Mouse (Mus musculus): ENCODE measurements around the gene Tex14. TPM values are rescaled to one million over a fixed set of nuclear protein-coding genes. Genes with fewer than 3 reads are reported as not detected.
"Not testable (repeated sequence)": the region's sequence is repeated elsewhere in the genome, so short reads cannot be mapped to it uniquely, and the experiment has no call there.

Gene Tex14
- polyA plus RNA-seq, 2 experiments = 0.06 TPM; not detected in 1

DNA sequence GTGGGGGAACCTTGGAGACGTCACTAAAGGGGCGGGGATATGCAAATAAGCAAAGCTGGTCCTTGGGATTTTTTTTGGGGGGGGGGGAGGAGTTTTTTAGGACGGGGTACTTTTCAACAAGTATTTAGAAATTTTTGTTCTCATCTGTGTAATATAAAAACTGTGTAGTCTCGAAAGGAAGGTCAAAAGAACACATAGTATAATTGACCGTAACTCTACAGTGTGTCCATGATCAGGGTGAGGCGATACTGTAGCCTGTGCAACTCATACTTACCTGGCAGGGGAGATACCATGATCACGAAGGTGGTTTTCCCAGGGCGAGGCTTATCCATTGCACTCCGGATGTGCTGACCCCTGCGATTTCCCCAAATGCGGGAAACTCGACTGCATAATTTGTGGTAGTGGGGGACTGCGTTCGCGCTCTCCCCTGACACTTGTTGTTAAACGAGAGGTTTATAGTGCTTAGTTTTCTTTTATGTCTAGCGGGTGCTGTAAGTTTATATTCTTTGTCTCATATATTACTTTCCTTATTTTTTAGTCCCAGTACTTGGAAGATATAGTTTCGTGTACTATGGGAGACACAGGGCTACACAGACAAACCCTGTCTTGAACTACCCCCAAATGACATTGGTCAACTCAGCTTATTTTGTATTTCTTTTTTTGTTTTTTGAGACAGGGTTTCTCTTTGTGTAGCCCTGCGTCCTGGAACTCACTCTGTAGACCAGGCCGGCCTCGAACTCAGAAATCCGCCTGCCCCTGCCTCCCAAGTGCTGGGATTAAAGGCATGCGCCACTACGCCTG is 21.8 kb downstream of the Tex14 start:
- Histone ChIP-seq H3K27ac (peak overlapping the region; percentile 78), H3K4me2 (ENCODE audit: low read depth) (peak overlapping the region; percentile 45), H3K9ac (replicated peaks) (peak overlapping the region; percentile 31), H3K4me3 (ENCODE audit: insufficient read depth in 1 of 2, low read depth in 2 of 2, low read length in 2 of 2) (peak overlapping the region; percentile 42 to 59), H3K4me1 (replicated peaks; ENCODE audit: control insufficient read depth in 2 of 2, insufficient read depth in 2 of 2, low read length in 1 of 2) (peaks cover 13 to 14% of the 10 kb centered on the region in 2 experiments)
- peak; percentile 81 for ATAC-seq (ENCODE audit: insufficient read depth)
- DNase-seq (ENCODE audit: low read depth in 3 of 3, low spot score in 3 of 3) = peak; percentile 83 to 85 (median 85)
- not testable (repeated sequence) for H3K27me3 ChIP-seq (ENCODE audit: control insufficient read depth, insufficient read depth, low read length); H3K9me3 ChIP-seq (ENCODE audit: control insufficient read depth, low read length); H3K36me3 ChIP-seq (replicated peaks; ENCODE audit: control insufficient read depth, insufficient read depth, low read depth)
- TF ChIP-seq EP300 (IDR thresholded peaks at IDR 0.05; ENCODE audit: low read depth) = peak; percentile 77
- WGBS (ENCODE audit: insufficient replicate concordance) = under 1% methylated on average over 24 of the region's 24 CpGs

DNA sequence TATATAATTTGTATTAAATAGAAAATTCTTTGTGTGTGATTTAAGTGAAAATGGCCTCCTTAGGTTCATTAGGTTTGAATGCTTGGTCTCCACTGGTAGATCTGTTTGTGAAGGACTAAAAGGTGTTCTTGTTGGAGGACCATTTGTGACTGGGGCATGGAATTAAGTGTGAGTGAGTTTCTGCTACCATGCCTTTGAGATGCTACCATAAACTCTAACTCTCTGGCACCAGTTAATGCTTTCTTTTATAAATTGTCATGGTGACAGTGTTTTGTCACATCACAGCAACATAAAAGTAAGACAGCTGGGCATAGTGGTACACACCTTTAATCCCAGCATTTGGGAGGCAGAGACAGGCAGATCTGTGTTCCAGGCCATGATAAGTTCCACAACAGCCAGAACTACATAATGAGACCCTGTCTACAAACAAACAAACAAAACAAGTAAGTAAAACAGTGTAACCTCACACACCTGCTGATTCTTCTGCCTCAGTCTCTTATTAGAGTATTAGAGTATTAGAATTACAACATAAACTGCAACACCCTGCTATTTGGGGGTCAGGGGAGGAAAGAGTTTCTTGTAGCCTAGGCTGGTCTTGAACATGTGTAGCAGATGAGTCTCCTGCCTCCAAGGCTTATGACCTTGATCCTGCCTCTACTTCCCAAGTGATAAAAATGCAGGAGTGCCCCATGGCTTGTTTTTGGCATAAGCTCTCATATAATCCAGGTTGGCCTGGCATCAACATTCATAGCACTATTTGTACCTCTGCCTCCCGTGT is 22.6 kb downstream of the Tex14 start:
- H3K4me2 ChIP-seq (ENCODE audit: low read depth) = no peak overlapping the region
- TF ChIP-seq EP300 (IDR thresholded peaks at IDR 0.05; ENCODE audit: low read depth) (no peak), CTCF (IDR thresholded peaks at IDR 0.05; ENCODE audit: low read depth) (no peak)
- 22% methylated on average over 1 of the region's 1 CpGs for WGBS (ENCODE audit: insufficient replicate concordance)
- H3K4me1 ChIP-seq (replicated peaks; ENCODE audit: control insufficient read depth in 2 of 2, insufficient read depth in 2 of 2, low read length in 1 of 2) = peaks cover 8% of the 10 kb centered on the region in 2 experiments
- peak in 1 of 3 experiments; percentile 49 for DNase-seq (ENCODE audit: low read depth in 3 of 3, low spot score in 3 of 3)
- H3K9me3 ChIP-seq (ENCODE audit: control insufficient read depth, low read length) = no peaks in the 10 kb centered on the region
- H3K9ac ChIP-seq (replicated peaks) = no peak overlapping the region; the same call in 1 of the 2 replicates
- no peak overlapping the region for H3K4me3 ChIP-seq (ENCODE audit: insufficient read depth in 1 of 2, low read depth in 2 of 2, low read length in 2 of 2)
- no peaks in the 10 kb centered on the region for H3K27me3 ChIP-seq (ENCODE audit: control insufficient read depth, insufficient read depth, low read length)
- H3K36me3 ChIP-seq (replicated peaks; ENCODE audit: control insufficient read depth, insufficient read depth, low read depth) = no peaks in the 10 kb centered on the region
- no peak for ATAC-seq (ENCODE audit: insufficient read depth)
- peak overlapping the region; percentile 78 for H3K27ac ChIP-seq

DNA sequence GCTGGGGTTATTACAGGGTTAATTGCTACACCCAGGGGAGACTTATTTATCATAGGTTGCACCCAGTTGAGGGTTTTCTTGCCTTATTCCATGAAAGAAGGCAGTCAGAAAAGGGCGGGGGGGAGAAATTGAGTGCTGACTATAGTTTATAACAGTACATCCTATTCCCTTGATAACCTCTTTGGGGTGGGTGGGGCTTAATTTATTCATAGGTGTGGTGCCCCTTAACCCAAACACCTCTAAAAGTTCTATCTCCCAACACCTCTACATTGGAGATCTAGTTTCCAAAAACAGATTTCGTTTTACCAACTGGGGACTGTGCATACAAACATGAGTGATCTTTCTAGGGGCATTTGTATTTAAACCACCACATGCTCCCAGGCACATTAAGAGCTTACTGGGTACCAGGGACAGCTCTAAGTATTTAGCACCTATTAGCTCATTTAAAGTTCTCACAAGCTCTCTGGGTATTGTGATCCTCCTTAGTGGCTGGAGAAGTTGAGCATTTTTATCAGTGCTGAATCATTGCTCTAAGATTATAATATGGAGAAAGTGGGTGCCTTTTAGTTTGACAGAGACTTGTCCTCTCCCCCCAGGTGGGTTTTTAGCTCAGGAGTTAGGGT is 23.3 kb downstream of the Tex14 start:
- Histone ChIP-seq H3K9ac (replicated peaks) (no peak overlapping the region), H3K4me2 (ENCODE audit: low read depth) (no peak overlapping the region), H3K27me3 (ENCODE audit: control insufficient read depth, insufficient read depth, low read length) (no peaks in the 10 kb centered on the region), H3K4me1 (replicated peaks; ENCODE audit: control insufficient read depth in 2 of 2, insufficient read depth in 2 of 2, low read length in 1 of 2) (peaks cover 10 to 11% of the 10 kb centered on the region in 2 experiments), H3K27ac (peak overlapping the region; percentile 78), H3K9me3 (ENCODE audit: control insufficient read depth, low read length) (no peaks in the 10 kb centered on the region), H3K4me3 (ENCODE audit: insufficient read depth in 1 of 2, low read depth in 2 of 2, low read length in 2 of 2) (no peak overlapping the region), H3K36me3 (replicated peaks; ENCODE audit: control insufficient read depth, insufficient read depth, low read depth) (no peaks in the 10 kb centered on the region)
- 42% methylated on average over 2 of the region's 2 CpGs for WGBS (ENCODE audit: insufficient replicate concordance)
- DNase-seq (ENCODE audit: low read depth in 3 of 3, low spot score in 3 of 3) = no peak
- ATAC-seq (ENCODE audit: insufficient read depth) = no peak
- TF ChIP-seq CTCF (IDR thresholded peaks at IDR 0.05; ENCODE audit: low read depth) = no peak
- no peak for TF ChIP-seq EP300 (IDR thresholded peaks at IDR 0.05; ENCODE audit: low read depth)

DNA sequence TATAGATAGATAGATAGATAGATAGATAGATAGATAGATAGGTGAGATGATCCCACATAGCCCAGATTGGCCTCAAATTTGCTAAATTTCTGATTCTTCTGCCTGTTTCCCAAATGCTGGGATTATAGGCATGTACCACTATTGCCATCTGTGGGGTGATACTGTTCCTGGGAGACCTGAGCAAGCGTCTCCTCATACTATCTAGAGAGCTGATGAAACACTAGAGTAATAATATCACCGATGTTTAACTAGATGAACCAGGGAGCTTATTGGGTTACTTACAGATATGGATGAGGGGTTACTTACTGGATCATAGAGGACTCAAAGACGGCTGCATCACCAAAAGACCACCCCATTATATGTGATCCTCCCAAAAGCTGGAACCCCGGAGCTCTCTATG is 24.5 kb downstream of the Tex14 start:
- Histone ChIP-seq H3K4me2 (ENCODE audit: low read depth) (no peak overlapping the region), H3K9me3 (ENCODE audit: control insufficient read depth, low read length) (no peaks in the 10 kb centered on the region), H3K27ac (no peak overlapping the region), H3K36me3 (replicated peaks; ENCODE audit: control insufficient read depth, insufficient read depth, low read depth) (no peaks in the 10 kb centered on the region), H3K9ac (replicated peaks) (no peak overlapping the region), H3K27me3 (ENCODE audit: control insufficient read depth, insufficient read depth, low read length) (no peaks in the 10 kb centered on the region), H3K4me1 (replicated peaks; ENCODE audit: control insufficient read depth in 2 of 2, insufficient read depth in 2 of 2, low read length in 1 of 2) (peaks cover 11 to 13% of the 10 kb centered on the region in 2 experiments), H3K4me3 (ENCODE audit: insufficient read depth in 1 of 2, low read depth in 2 of 2, low read length in 2 of 2) (no peak overlapping the region)
- TF ChIP-seq EP300 (IDR thresholded peaks at IDR 0.05; ENCODE audit: low read depth) (no peak), CTCF (IDR thresholded peaks at IDR 0.05; ENCODE audit: low read depth) (no peak)
- ATAC-seq (ENCODE audit: insufficient read depth) (no peak), DNase-seq (ENCODE audit: low read depth in 3 of 3, low spot score in 3 of 3) (no peak)
- WGBS (ENCODE audit: insufficient replicate concordance) = 68% methylated on average over 4 of the region's 4 CpGs

DNA sequence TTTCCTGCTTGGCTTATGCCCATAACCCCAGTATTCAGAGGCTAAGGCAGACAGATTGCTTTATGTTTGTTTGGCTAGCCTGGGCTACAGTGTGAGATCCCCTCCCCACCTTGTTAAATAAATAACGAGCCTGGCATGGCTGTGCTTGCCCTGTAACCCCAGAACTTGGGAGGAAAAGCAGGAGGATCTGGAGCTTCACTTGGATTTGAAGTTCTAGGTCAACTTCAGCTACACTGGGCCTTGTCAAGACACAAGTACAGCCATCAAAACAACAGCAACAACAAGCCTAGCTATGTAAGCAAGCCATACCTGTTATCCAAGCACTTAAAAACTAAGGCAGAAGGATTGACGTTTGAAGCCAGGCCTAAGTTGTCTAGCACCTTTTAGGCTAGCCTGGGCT is 25.5 kb downstream of the Tex14 start:
- DNase-seq (ENCODE audit: low read depth in 3 of 3, low spot score in 3 of 3) (no peak), ATAC-seq (ENCODE audit: insufficient read depth) (no peak)
- H3K4me3 ChIP-seq (ENCODE audit: insufficient read depth in 1 of 2, low read depth in 2 of 2, low read length in 2 of 2) = no peak overlapping the region
- H3K27ac ChIP-seq = no peak overlapping the region
- TF ChIP-seq CTCF (IDR thresholded peaks at IDR 0.05; ENCODE audit: low read depth) = no peak
- TF ChIP-seq EP300 (IDR thresholded peaks at IDR 0.05; ENCODE audit: low read depth) = no peak
- H3K9ac ChIP-seq (replicated peaks) = no peak overlapping the region
- no peaks in the 10 kb centered on the region for H3K27me3 ChIP-seq (ENCODE audit: control insufficient read depth, insufficient read depth, low read length)
- no peaks in the 10 kb centered on the region for H3K9me3 ChIP-seq (ENCODE audit: control insufficient read depth, low read length)
- peaks cover 11 to 13% of the 10 kb centered on the region in 2 experiments for H3K4me1 ChIP-seq (replicated peaks; ENCODE audit: control insufficient read depth in 2 of 2, insufficient read depth in 2 of 2, low read length in 1 of 2)
- no peaks in the 10 kb centered on the region for H3K36me3 ChIP-seq (replicated peaks; ENCODE audit: control insufficient read depth, insufficient read depth, low read depth)
- no peak overlapping the region for H3K4me2 ChIP-seq (ENCODE audit: low read depth)
- WGBS (ENCODE audit: insufficient replicate concordance) = 45% methylated on average over 2 of the region's 2 CpGs
